Mouse (Mus musculus): ENCODE measurements around the gene Unc79.

DNA sequence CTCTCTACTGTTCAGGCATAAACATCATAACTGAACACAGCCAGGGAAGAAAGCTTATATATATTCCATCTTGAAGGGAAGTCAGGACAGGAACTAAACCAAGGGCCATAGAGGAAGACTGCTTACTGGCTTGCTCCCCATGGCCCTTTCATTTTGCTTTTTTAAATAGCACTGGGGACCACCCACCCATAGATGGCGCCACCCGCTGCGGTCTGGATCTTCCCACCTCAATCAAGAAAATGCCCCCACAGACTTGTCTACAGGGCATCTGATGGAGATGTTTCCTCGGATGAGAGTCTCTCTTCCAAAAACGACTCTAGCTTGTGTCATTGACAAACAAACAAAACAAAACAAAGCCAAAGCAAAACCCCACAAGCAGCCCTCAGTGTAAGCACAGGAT is 151.4 kb downstream of the Unc79 start:
- TF ChIP-seq CTCF (conservative IDR thresholded peaks at IDR 0.05; ENCODE audit: insufficient read depth, insufficient read length, low read depth, low read length) (no peak), POLR2A (IDR thresholded peaks at IDR 0.05; ENCODE audit: low read depth, low read length) (no peak)
